Mouse (Mus musculus): ENCODE results near the gene Idh3g. TPM values are rescaled to one million over a fixed set of nuclear protein-coding genes. Genes with fewer than 3 reads are reported as not detected.

Gene Idh3g
- polyA plus RNA-seq, 1 experiment from 2014 or later = 248 TPM

- ATAC-seq (ENCODE audit: low FRiP score, low TSS enrichment) (no peak), DNase-seq (no peak)
- H3K4me2 ChIP-seq (ENCODE audit: low read length) = no peak overlapping the region
- no peaks in the 10 kb centered on the region for H3K9me3 ChIP-seq (ENCODE audit: control insufficient read depth, low read length)
- H3K27ac ChIP-seq (replicated peaks; ENCODE audit: low read depth, low read length) = no peak overlapping the region
- no peaks in the 10 kb centered on the region for H3K4me1 ChIP-seq (ENCODE audit: control insufficient read depth, insufficient read depth, low read length)
- H3K4me3 ChIP-seq (replicated peaks; ENCODE audit: low read depth, low read length) = no peak overlapping the region
- 87% methylated on average over 2 of the region's 2 CpGs for WGBS
- peaks cover 7% of the 10 kb centered on the region; the same call in 1 of the 2 replicates for H3K36me3 ChIP-seq (ENCODE audit: control insufficient read depth, insufficient read depth, low read length)
- no peaks in the 10 kb centered on the region for H3K27me3 ChIP-seq (ENCODE audit: control insufficient read depth, insufficient read depth, low read length)
- no peak overlapping the region for H3K9ac ChIP-seq (replicated peaks; ENCODE audit: low read length)
Observed at GRCm38 (mm10) chrX:73797511-73797910, 10.8 kb upstream of the Idh3g start.

GRCm38 (mm10) chrX:73793505-73793904 lies 6.8 kb upstream of the Idh3g start:
- no peak overlapping the region for H3K4me3 ChIP-seq (replicated peaks; ENCODE audit: low read depth, low read length)
- H3K9me3 ChIP-seq (ENCODE audit: control insufficient read depth, low read length) = no peaks in the 10 kb centered on the region
- H3K27me3 ChIP-seq (ENCODE audit: control insufficient read depth, insufficient read depth, low read length) = no peaks in the 10 kb centered on the region
- WGBS = 43% methylated on average over 1 of the region's 1 CpGs
- H3K9ac ChIP-seq (replicated peaks; ENCODE audit: low read length) = no peak overlapping the region
- H3K4me1 ChIP-seq (ENCODE audit: control insufficient read depth, insufficient read depth, low read length) = no peaks in the 10 kb centered on the region
- peaks cover 23% of the 10 kb centered on the region for H3K36me3 ChIP-seq (ENCODE audit: control insufficient read depth, insufficient read depth, low read length)
- no peak overlapping the region for H3K4me2 ChIP-seq (ENCODE audit: low read length)
- DNase-seq (no peak), ATAC-seq (ENCODE audit: low FRiP score, low TSS enrichment) (no peak)
- no peak overlapping the region for H3K27ac ChIP-seq (replicated peaks; ENCODE audit: low read depth, low read length)

- H3K4me3 ChIP-seq (replicated peaks; ENCODE audit: low read depth, low read length) = no peak overlapping the region
- ATAC-seq (ENCODE audit: low FRiP score, low TSS enrichment) (no peak), DNase-seq (no peak)
- no peak overlapping the region for H3K4me2 ChIP-seq (ENCODE audit: low read length)
- H3K36me3 ChIP-seq (ENCODE audit: control insufficient read depth, insufficient read depth, low read length) = peaks cover 23% of the 10 kb centered on the region
- no peak overlapping the region for H3K9ac ChIP-seq (replicated peaks; ENCODE audit: low read length)
- H3K4me1 ChIP-seq (ENCODE audit: control insufficient read depth, insufficient read depth, low read length) = peaks cover 3% of the 10 kb centered on the region; the same call in 1 of the 2 replicates
- H3K27ac ChIP-seq (replicated peaks; ENCODE audit: low read depth, low read length) = no peak overlapping the region
- no peaks in the 10 kb centered on the region for H3K9me3 ChIP-seq (ENCODE audit: control insufficient read depth, low read length)
- H3K27me3 ChIP-seq (ENCODE audit: control insufficient read depth, insufficient read depth, low read length) = no peaks in the 10 kb centered on the region
Observed at GRCm38 (mm10) chrX:73793039-73793438, 6.3 kb upstream of the Idh3g start.

- no peak overlapping the region for H3K9ac ChIP-seq (replicated peaks; ENCODE audit: low read length)
- DNase-seq = no peak
- peaks cover 17% of the 10 kb centered on the region; the same call in 1 of the 2 replicates for H3K4me1 ChIP-seq (ENCODE audit: control insufficient read depth, insufficient read depth, low read length)
- peak overlapping the region; percentile 65 for H3K4me2 ChIP-seq (ENCODE audit: low read length)
- H3K9me3 ChIP-seq (ENCODE audit: control insufficient read depth, low read length) = no peaks in the 10 kb centered on the region
- H3K4me3 ChIP-seq (replicated peaks; ENCODE audit: low read depth, low read length) = no peak overlapping the region
- no peaks in the 10 kb centered on the region for H3K27me3 ChIP-seq (ENCODE audit: control insufficient read depth, insufficient read depth, low read length)
- H3K36me3 ChIP-seq (ENCODE audit: control insufficient read depth, insufficient read depth, low read length) = peaks cover 16% of the 10 kb centered on the region
- no peak for ATAC-seq (ENCODE audit: low FRiP score, low TSS enrichment)
- WGBS = 77% methylated on average over 1 of the region's 1 CpGs
- no peak overlapping the region for H3K27ac ChIP-seq (replicated peaks; ENCODE audit: low read depth, low read length)
Observed at GRCm38 (mm10) chrX:73788501-73788900, 1.8 kb upstream of the Idh3g start.

- H3K4me2 ChIP-seq (ENCODE audit: low read length) = peak overlapping the region; percentile 65
- peaks cover 16% of the 10 kb centered on the region for H3K36me3 ChIP-seq (ENCODE audit: control insufficient read depth, insufficient read depth, low read length)
- peak overlapping the region; percentile 72 for H3K9ac ChIP-seq (replicated peaks; ENCODE audit: low read length)
- no peaks in the 10 kb centered on the region for H3K9me3 ChIP-seq (ENCODE audit: control insufficient read depth, low read length)
- 16% methylated on average over 19 of the region's 22 CpGs for WGBS
- peak overlapping the region; percentile 51 for H3K4me3 ChIP-seq (replicated peaks; ENCODE audit: low read depth, low read length)
- no peaks in the 10 kb centered on the region for H3K27me3 ChIP-seq (ENCODE audit: control insufficient read depth, insufficient read depth, low read length)
- peaks cover 17% of the 10 kb centered on the region; the same call in 1 of the 2 replicates for H3K4me1 ChIP-seq (ENCODE audit: control insufficient read depth, insufficient read depth, low read length)
- DNase-seq (no peak), ATAC-seq (ENCODE audit: low FRiP score, low TSS enrichment) (0 out of 2 replicates have a peak, but pooled peaks have one; percentile 5)
- peak overlapping the region; percentile 91 for H3K27ac ChIP-seq (replicated peaks; ENCODE audit: low read depth, low read length)
Observed at GRCm38 (mm10) chrX:73787225-73787558, 495 bp upstream of the Idh3g start.

- Histone ChIP-seq H3K36me3 (ENCODE audit: control insufficient read depth, insufficient read depth, low read length) (peaks cover 25% of the 10 kb centered on the region), H3K9me3 (ENCODE audit: control insufficient read depth, low read length) (no peaks in the 10 kb centered on the region), H3K27ac (replicated peaks; ENCODE audit: low read depth, low read length) (peak overlapping the region; percentile 91), H3K4me3 (replicated peaks; ENCODE audit: low read depth, low read length) (peak overlapping the region; percentile 51), H3K9ac (replicated peaks; ENCODE audit: low read length) (peak overlapping the region; percentile 53), H3K4me2 (ENCODE audit: low read length) (peak overlapping the region; percentile 58), H3K27me3 (ENCODE audit: control insufficient read depth, insufficient read depth, low read length) (no peaks in the 10 kb centered on the region), H3K4me1 (ENCODE audit: control insufficient read depth, insufficient read depth, low read length) (peaks cover 17% of the 10 kb centered on the region; the same call in 1 of the 2 replicates)
- DNase-seq (no peak), ATAC-seq (ENCODE audit: low FRiP score, low TSS enrichment) (no peak)
Observed at GRCm38 (mm10) chrX:73785666-73786065, 1.0 kb downstream of the Idh3g start.

GRCm38 (mm10) chrX:73782227-73782626 lies 4.5 kb downstream of the Idh3g start:
- ATAC-seq (ENCODE audit: low FRiP score, low TSS enrichment) (no peak), DNase-seq (no peak)
- Histone ChIP-seq H3K9me3 (ENCODE audit: control insufficient read depth, low read length) (no peaks in the 10 kb centered on the region), H3K4me2 (ENCODE audit: low read length) (no peak overlapping the region), H3K27me3 (ENCODE audit: control insufficient read depth, insufficient read depth, low read length) (no peaks in the 10 kb centered on the region), H3K9ac (replicated peaks; ENCODE audit: low read length) (no peak overlapping the region), H3K36me3 (ENCODE audit: control insufficient read depth, insufficient read depth, low read length) (peaks cover 40% of the 10 kb centered on the region), H3K4me1 (ENCODE audit: control insufficient read depth, insufficient read depth, low read length) (peaks cover 10% of the 10 kb centered on the region; the same call in 1 of the 2 replicates), H3K27ac (replicated peaks; ENCODE audit: low read depth, low read length) (no peak overlapping the region), H3K4me3 (replicated peaks; ENCODE audit: low read depth, low read length) (no peak overlapping the region)
- 82% methylated on average over 3 of the region's 3 CpGs for WGBS

- Histone ChIP-seq H3K9me3 (ENCODE audit: control insufficient read depth, low read length) (no peaks in the 10 kb centered on the region), H3K36me3 (ENCODE audit: control insufficient read depth, insufficient read depth, low read length) (peaks cover 21% of the 10 kb centered on the region), H3K4me2 (ENCODE audit: low read length) (no peak overlapping the region), H3K4me3 (replicated peaks; ENCODE audit: low read depth, low read length) (no peak overlapping the region), H3K27me3 (ENCODE audit: control insufficient read depth, insufficient read depth, low read length) (no peaks in the 10 kb centered on the region), H3K9ac (replicated peaks; ENCODE audit: low read length) (no peak overlapping the region), H3K27ac (replicated peaks; ENCODE audit: low read depth, low read length) (no peak overlapping the region), H3K4me1 (ENCODE audit: control insufficient read depth, insufficient read depth, low read length) (no peaks in the 10 kb centered on the region)
- WGBS = 73% methylated on average over 10 of the region's 10 CpGs
- DNase-seq (no peak), ATAC-seq (ENCODE audit: low FRiP score, low TSS enrichment) (0 out of 2 replicates have a peak, but pooled peaks have one; percentile 34)
Observed at GRCm38 (mm10) chrX:73774802-73775483, 11.8 kb downstream of the Idh3g start.

- WGBS = 64% methylated on average over 9 of the region's 9 CpGs
- Histone ChIP-seq H3K4me1 (ENCODE audit: control insufficient read depth, insufficient read depth, low read length) (no peaks in the 10 kb centered on the region), H3K9me3 (ENCODE audit: control insufficient read depth, low read length) (no peaks in the 10 kb centered on the region), H3K27ac (replicated peaks; ENCODE audit: low read depth, low read length) (no peak within 1 kb of the TSS), H3K4me2 (ENCODE audit: low read length) (no peak within 1 kb of the TSS), H3K27me3 (ENCODE audit: control insufficient read depth, insufficient read depth, low read length) (no peaks in the 10 kb centered on the region), H3K36me3 (ENCODE audit: control insufficient read depth, insufficient read depth, low read length) (peaks cover 14% of the 10 kb centered on the region), H3K9ac (replicated peaks; ENCODE audit: low read length) (no peak within 1 kb of the TSS), H3K4me3 (replicated peaks; ENCODE audit: low read depth, low read length) (no peak within 1 kb of the TSS)
- ATAC-seq (ENCODE audit: low FRiP score, low TSS enrichment) (0 out of 2 replicates have a peak, but pooled peaks have one; percentile 8), DNase-seq (no peak)
Observed at GRCm38 (mm10) chrX:73774168-73774760, 12.4 kb downstream of the Idh3g start, which contains the start of gene Srpk3. Srpk3 (plus strand) TSS chrX:73774405.

Data from midbrain, embryonic 14.5 days (tissue).